Mouse (Mus musculus) hindbrain, embryonic 14.5 days (tissue): ENCODE data around the gene Fam120c. TPM values are rescaled to one million over a fixed set of nuclear protein-coding genes. Genes with fewer than 3 reads are reported as not detected.
A peak's percentile ranks its signal among the peaks of the same experiment; 100 is the strongest.

Experiments
- ATAC-seq: fragments of 200-750 bp; cut with Nextera tagmentation; 2 replicates; pipeline ENCODE4 v1.8.0; 2017; ENCODE audit warnings: moderate number of reproducible peaks, mild to moderate bottlenecking, moderate TSS enrichment, moderate library complexity; ENCODE audit not compliant: low FRiP score
- DNase-seq: peaks from one replicate; pipeline ENCODE4 v3.0.0-alpha.2; 2015; ENCODE audit warnings: low spot score
- H3K27ac ChIP-seq: fragments of 300-500 bp; sonication (generic); 2 replicates; pipeline ENCODE4 v1.5.1; 2014; ENCODE audit warnings: mild to moderate bottlenecking, moderate library complexity
- H3K27me3 ChIP-seq: fragments of 300-500 bp; sonication (generic); 2 replicates; pipeline ENCODE4 v1.6.1; 2014; ENCODE audit warnings: mild to moderate bottlenecking, low read length, mixed read lengths; ENCODE audit not compliant: control insufficient read depth, insufficient read depth
- H3K36me3 ChIP-seq: fragments of 300-500 bp; sonication (generic); replicated peaks from 2 replicates; pipeline ENCODE4 v1.6.1; 2014; ENCODE audit not compliant: control insufficient read depth, insufficient read depth
- H3K4me1 ChIP-seq: fragments of 300-500 bp; sonication (generic); replicated peaks from 2 replicates; pipeline ENCODE4 v1.6.1; 2014; ENCODE audit warnings: antibody characterized with exemption, low read length, mixed read lengths; ENCODE audit not compliant: control insufficient read depth, insufficient read depth
- H3K4me2 ChIP-seq: fragments of 300-500 bp; sonication (generic); replicated peaks from 2 replicates; pipeline ENCODE4 v1.6.1; 2014; ENCODE audit warnings: mild to moderate bottlenecking, moderate library complexity
- H3K4me3 ChIP-seq: fragments of 300-500 bp; sonication (generic); replicated peaks from 2 replicates; pipeline ENCODE4 v1.5.1; 2014; ENCODE audit warnings: mild to moderate bottlenecking, low read length
- H3K9ac ChIP-seq: fragments of 300-500 bp; sonication (generic); 2 replicates; pipeline ENCODE4 v1.6.1; 2014
- H3K9me3 ChIP-seq: fragments of 300-500 bp; sonication (generic); 2 replicates; pipeline ENCODE4 v1.6.1; 2016; ENCODE audit warnings: low read length; ENCODE audit not compliant: control insufficient read depth
- WGBS: fragments of 180-500 bp; shearing (Covaris S2); extraction: QIAGEN DNeasy Blood & Tissue Kit; methylation state at CpG from one replicate; pipeline ENCODE4 v1.1.7; 2014; 5-methylcytosine and 5-hydroxymethylcytosine counted together
- polyA plus RNA-seq: library from polyadenylated mRNA; unstranded; fragments of >200 nt; fragmentation: Nextera tagmentation; extraction: Ambion mirVana; gene quantifications from 2 replicates; pipeline ENCODE4 v1.2.1, GENCODE M21; 2014

Gene Fam120c
- polyA plus RNA-seq, result 9.5 and 10.2 TPM in 2 replicates

GRCm38 (mm10) chrX:151343761-151344500 lies at the start of gene Fam120c:
Gene Fam120c (plus strand): TSS chrX:151344175.
- Histone ChIP-seq H3K27ac (peak within 1 kb of the TSS; percentile 87), H3K4me1 (0 out of 2 replicates have a peak, but pooled peaks cover 8% of the 10 kb centered on the region), H3K27me3 (0 out of 2 replicates have a peak, but pooled peaks cover 6% of the 10 kb centered on the region), H3K9me3 (no peaks in the 10 kb centered on the region), H3K36me3 (no peaks in the 10 kb centered on the region), H3K9ac (peak within 1 kb of the TSS; percentile 65), H3K4me2 (peak within 1 kb of the TSS; percentile 64), H3K4me3 (peak within 1 kb of the TSS; percentile 69)
- DNase-seq, result peak; percentile 80
- peak; percentile 93 for ATAC-seq
- WGBS, result 22% methylated on average over 40 of the region's 56 CpGs

GRCm38 (mm10) chrX:151298329-151298728 lies 45.6 kb upstream of the Fam120c start:
- ATAC-seq (no peak), DNase-seq (no peak)
- H3K9ac ChIP-seq, result no peak overlapping the region

GRCm38 (mm10) chrX:151313732-151314131 lies 30.2 kb upstream of the Fam120c start:
- H3K4me2 ChIP-seq, result no peak overlapping the region
- H3K4me1 ChIP-seq, result no peaks in the 10 kb centered on the region
- H3K9me3 ChIP-seq, result no peaks in the 10 kb centered on the region
- no peak for ATAC-seq
- DNase-seq, result no peak
- peaks cover 4% of the 10 kb centered on the region for H3K36me3 ChIP-seq
- no peak overlapping the region for H3K9ac ChIP-seq
- H3K4me3 ChIP-seq, result no peak overlapping the region
- H3K27ac ChIP-seq, result no peak overlapping the region
- no peaks in the 10 kb centered on the region for H3K27me3 ChIP-seq
- 89% methylated on average over 4 of the region's 4 CpGs for WGBS

More at GRCm38 (mm10) chrX:151298329-151298728, 45.6 kb upstream of the Fam120c start:
- Histone ChIP-seq H3K4me3 (no peak overlapping the region), H3K4me1 (no peaks in the 10 kb centered on the region), H3K36me3 (peaks cover 18% of the 10 kb centered on the region), H3K27me3 (no peaks in the 10 kb centered on the region), H3K9me3 (no peaks in the 10 kb centered on the region), H3K27ac (no peak overlapping the region), H3K4me2 (no peak overlapping the region)

GRCm38 (mm10) chrX:151333615-151334014 lies 10.4 kb upstream of the Fam120c start:
- H3K4me1 ChIP-seq, result no peaks in the 10 kb centered on the region
- DNase-seq (no peak), ATAC-seq (no peak)
- H3K36me3 ChIP-seq, result no peaks in the 10 kb centered on the region
- H3K27me3 ChIP-seq, result no peaks in the 10 kb centered on the region
- no peak overlapping the region for H3K9ac ChIP-seq
- 76% methylated on average over 2 of the region's 2 CpGs for WGBS
- H3K27ac ChIP-seq, result no peak overlapping the region
- no peaks in the 10 kb centered on the region for H3K9me3 ChIP-seq
- H3K4me3 ChIP-seq, result no peak overlapping the region
- no peak overlapping the region for H3K4me2 ChIP-seq

GRCm38 (mm10) chrX:151337804-151338203 lies 6.2 kb upstream of the Fam120c start:
- H3K4me1 ChIP-seq, result no peaks in the 10 kb centered on the region
- H3K9ac ChIP-seq, result no peak overlapping the region
- H3K9me3 ChIP-seq, result no peaks in the 10 kb centered on the region
- H3K36me3 ChIP-seq, result no peaks in the 10 kb centered on the region
- DNase-seq (no peak), ATAC-seq (no peak)
- no peak overlapping the region for H3K4me2 ChIP-seq
- H3K27me3 ChIP-seq, result no peaks in the 10 kb centered on the region
- H3K4me3 ChIP-seq, result no peak overlapping the region
- WGBS, result 68% methylated on average over 4 of the region's 4 CpGs
- H3K27ac ChIP-seq, result no peak overlapping the region

- DNase-seq (no peak), ATAC-seq (peak; percentile 75)
- H3K4me3 ChIP-seq, result peak overlapping the region; percentile 69
- 0 out of 2 replicates have a peak, but pooled peaks cover 6% of the 10 kb centered on the region for H3K27me3 ChIP-seq
- no peaks in the 10 kb centered on the region for H3K36me3 ChIP-seq
- peak overlapping the region; percentile 64 for H3K4me2 ChIP-seq
- peak overlapping the region; percentile 87 for H3K27ac ChIP-seq
- 0 out of 2 replicates have a peak, but pooled peaks cover 8% of the 10 kb centered on the region for H3K4me1 ChIP-seq
- peak overlapping the region; percentile 65 for H3K9ac ChIP-seq
- WGBS, result 31% methylated on average over 26 of the region's 33 CpGs
- no peaks in the 10 kb centered on the region for H3K9me3 ChIP-seq
Measured at GRCm38 (mm10) chrX:151344501-151344984, 568 bp downstream of the Fam120c start.

- H3K9ac ChIP-seq, result peak overlapping the region; percentile 65
- H3K4me2 ChIP-seq, result peak overlapping the region; percentile 64
- 0 out of 2 replicates have a peak, but pooled peaks cover 6% of the 10 kb centered on the region for H3K27me3 ChIP-seq
- ATAC-seq (no peak), DNase-seq (no peak)
- H3K4me1 ChIP-seq, result 0 out of 2 replicates have a peak, but pooled peaks cover 8% of the 10 kb centered on the region
- no peaks in the 10 kb centered on the region for H3K36me3 ChIP-seq
- H3K4me3 ChIP-seq, result peak overlapping the region; percentile 69
- whole genome bisulfite sequencing, result 24% methylated on average over 11 of the region's 11 CpGs
- H3K9me3 ChIP-seq, result no peaks in the 10 kb centered on the region
- H3K27ac ChIP-seq, result peak overlapping the region; percentile 16; the same call in 1 of the 2 replicates
Measured at GRCm38 (mm10) chrX:151345333-151346125, 1.6 kb downstream of the Fam120c start.

- Histone ChIP-seq H3K4me1 (0 out of 2 replicates have a peak, but pooled peaks cover 8% of the 10 kb centered on the region), H3K4me3 (no peak overlapping the region), H3K4me2 (peak overlapping the region; percentile 64; the same call in 1 of the 2 replicates), H3K27ac (no peak overlapping the region), H3K27me3 (0 out of 2 replicates have a peak, but pooled peaks cover 6% of the 10 kb centered on the region), H3K36me3 (no peaks in the 10 kb centered on the region), H3K9me3 (no peaks in the 10 kb centered on the region), H3K9ac (no peak overlapping the region)
- ATAC-seq (no peak), DNase-seq (no peak)
Measured at GRCm38 (mm10) chrX:151347278-151347677, 3.3 kb downstream of the Fam120c start.

GRCm38 (mm10) chrX:151349322-151349721 lies 5.3 kb downstream of the Fam120c start:
- Histone ChIP-seq H3K4me2 (no peak overlapping the region), H3K4me1 (0 out of 2 replicates have a peak, but pooled peaks cover 8% of the 10 kb centered on the region), H3K9ac (no peak overlapping the region), H3K9me3 (no peaks in the 10 kb centered on the region), H3K27me3 (0 out of 2 replicates have a peak, but pooled peaks cover 2% of the 10 kb centered on the region), H3K27ac (no peak overlapping the region), H3K4me3 (no peak overlapping the region), H3K36me3 (no peaks in the 10 kb centered on the region)
- DNase-seq, result no peak
- ATAC-seq, result no peak
- WGBS, result 91% methylated on average over 5 of the region's 5 CpGs
